8 mouse cellular contexts compared by ENCODE assay signal in the genomic region with DNA sequence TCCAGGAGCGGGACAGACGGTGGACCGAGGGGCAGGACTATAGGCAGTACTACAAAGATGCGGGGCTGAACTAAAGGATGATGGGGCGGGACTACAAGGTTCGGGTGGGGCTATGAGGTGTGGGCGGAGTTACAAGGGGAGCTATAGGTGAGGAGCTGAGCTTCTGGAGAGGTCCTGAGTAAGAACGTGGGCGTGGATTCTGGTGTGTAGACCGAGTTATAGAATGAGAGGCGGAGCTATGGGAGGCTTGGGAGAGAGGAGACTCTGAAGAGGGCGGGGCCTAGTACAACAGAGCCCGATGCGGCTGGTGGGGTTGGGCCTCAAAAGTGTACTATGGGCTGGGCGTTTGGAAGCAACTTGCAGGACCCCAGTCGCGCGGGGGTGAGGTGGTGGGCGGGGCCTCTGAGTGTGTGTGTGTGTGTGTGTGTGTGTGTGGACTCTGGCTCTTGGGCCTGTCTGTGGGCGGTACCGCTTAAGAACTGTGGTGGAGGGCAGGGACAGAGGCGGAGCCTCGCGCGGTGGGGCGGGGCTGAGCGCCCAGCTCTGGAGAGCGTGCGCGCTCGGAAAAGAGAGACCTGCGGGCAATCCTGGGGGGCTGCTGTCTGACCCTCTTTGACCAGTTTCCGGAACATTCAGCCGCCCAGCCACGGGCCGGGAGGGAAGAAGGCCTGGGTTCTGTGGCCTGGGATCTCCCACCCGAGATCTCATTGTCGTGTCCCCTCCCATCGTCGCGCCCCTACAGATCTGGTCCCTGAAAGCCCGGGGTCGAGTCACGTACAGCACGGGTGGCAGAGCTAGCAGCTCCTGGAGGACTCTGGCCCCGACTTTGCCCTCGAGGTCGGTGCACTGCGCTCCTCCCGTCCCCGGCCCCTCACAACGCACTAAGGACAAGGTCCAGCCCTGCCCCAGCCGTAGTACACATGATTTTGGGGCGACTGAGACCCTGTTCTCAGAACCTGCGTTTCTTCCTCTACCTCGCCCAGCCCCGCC. TPM values are rescaled to one million over a fixed set of nuclear protein-coding genes. Genes with fewer than 3 reads are reported as not detected.
DNase-seq lines count a peak whose midpoint lies in the region; ATAC-seq and TF ChIP-seq lines count a peak whose summit lies in the region.

No protein-coding gene starts in this region.

- peak overlapping the region; percentile 91 for H3K4me2 ChIP-seq in heart, embryonic 15.5 days
- H3K4me2 ChIP-seq in liver, embryonic 14.5 days (ENCODE audit: low read depth): peak overlapping the region; percentile 87
- peak overlapping the region; percentile 84 for H3K4me2 ChIP-seq in neural tube, embryonic 12.5 days (replicated peaks)

- TF ChIP-seq EP300 in liver, embryonic 14.5 days (IDR thresholded peaks at IDR 0.05; ENCODE audit: low read depth): no peak

- H3K27me3 ChIP-seq in heart, embryonic 15.5 days: peaks cover 69% of the 10 kb centered on the region
- peaks cover 40% of the 10 kb centered on the region for H3K27me3 ChIP-seq in liver, embryonic 14.5 days (ENCODE audit: control insufficient read depth, insufficient read depth, low read length)
- H3K27me3 ChIP-seq in neural tube, embryonic 12.5 days (replicated peaks): peaks cover 37% of the 10 kb centered on the region

- peaks cover 23% of the 10 kb centered on the region for H3K4me1 ChIP-seq in heart, embryonic 15.5 days (replicated peaks)
- peaks cover 11 to 14% of the 10 kb centered on the region in 2 experiments for H3K4me1 ChIP-seq in liver, embryonic 14.5 days (replicated peaks; ENCODE audit: control insufficient read depth in 2 of 2, insufficient read depth in 2 of 2, low read length in 1 of 2)
- H3K4me1 ChIP-seq in neural tube, embryonic 12.5 days: peaks cover 27% of the 10 kb centered on the region

- H3K9ac ChIP-seq in heart, embryonic 15.5 days: peak overlapping the region; percentile 51
- H3K9ac ChIP-seq in liver, embryonic 14.5 days (replicated peaks): peak overlapping the region; percentile 45; the same call in 1 of the 2 replicates
- peak overlapping the region; percentile 65 for H3K9ac ChIP-seq in neural tube, embryonic 12.5 days

- no peaks in the 10 kb centered on the region for H3K36me3 ChIP-seq in heart, embryonic 15.5 days
- H3K36me3 ChIP-seq in liver, embryonic 14.5 days (replicated peaks; ENCODE audit: control insufficient read depth, insufficient read depth, low read depth): no peaks in the 10 kb centered on the region
- no peaks in the 10 kb centered on the region for H3K36me3 ChIP-seq in neural tube, embryonic 12.5 days

- no peak for TF ChIP-seq CTCF in liver, embryonic 14.5 days (IDR thresholded peaks at IDR 0.05; ENCODE audit: low read depth)

- DNase-seq in CD8-positive naive resting alpha-beta T cell, adult 2 months (ENCODE audit: low read depth in 2 of 2, low spot score in 2 of 2): peak; percentile 60 to 71
- peak; percentile 81 for DNase-seq in c-Kit-negative CD71-positive TER-119-positive erythroid progenitor cells, embryonic 14.5 days (ENCODE audit: low read depth, low spot score)
- DNase-seq in fibroblast of lung, adult 2 months (ENCODE audit: low read depth): peak; percentile 67
- DNase-seq in kidney, postnatal 25 days: peak; percentile 91 to 95
- DNase-seq in liver, embryonic 14.5 days (ENCODE audit: low read depth in 3 of 3, low spot score in 3 of 3): peak; percentile 86 to 93 (median 86)
- DNase-seq in telencephalon, adult 2 months (ENCODE audit: low read depth, low spot score): peak; percentile 97

- H3K4me3 ChIP-seq in heart, embryonic 15.5 days: peak overlapping the region; percentile 60
- H3K4me3 ChIP-seq in liver, embryonic 14.5 days (ENCODE audit: insufficient read depth in 1 of 2, low read depth in 2 of 2, low read length in 2 of 2): peak overlapping the region; percentile 47 to 65
- H3K4me3 ChIP-seq in neural tube, embryonic 12.5 days: peak overlapping the region; percentile 52

- H3K9me3 ChIP-seq in heart, embryonic 15.5 days (replicated peaks): no peaks in the 10 kb centered on the region
- no peaks in the 10 kb centered on the region for H3K9me3 ChIP-seq in liver, embryonic 14.5 days (ENCODE audit: control insufficient read depth, low read length)
- H3K9me3 ChIP-seq in neural tube, embryonic 12.5 days: no peaks in the 10 kb centered on the region

- ATAC-seq in heart, embryonic 15.5 days (replicated peaks; ENCODE audit: insufficient number of reproducible peaks, insufficient read depth, low FRiP score, low read depth): peak; percentile 84
- ATAC-seq in liver, embryonic 14.5 days (ENCODE audit: insufficient read depth): peak; percentile 83
- peak; percentile 81 for ATAC-seq in neural tube, embryonic 12.5 days (ENCODE audit: low FRiP score, low read depth)

- WGBS in heart, embryonic 15.5 days: under 1% methylated on average over 57 of the region's 57 CpGs
- under 1% methylated on average over 53 of the region's 57 CpGs for WGBS in liver, embryonic 14.5 days (ENCODE audit: insufficient replicate concordance)
- 1% methylated on average over 57 of the region's 57 CpGs for WGBS in neural tube, embryonic 12.5 days

- 0 out of 2 replicates have a peak overlapping the region, but pooled peaks have one; percentile 14 for H3K27ac ChIP-seq in heart, embryonic 15.5 days
- no peak overlapping the region; the same call in 1 of the 2 replicates for H3K27ac ChIP-seq in liver, embryonic 14.5 days
- H3K27ac ChIP-seq in neural tube, embryonic 12.5 days: no peak overlapping the region

RNA-seq across cellular contexts. Expression of a gene that starts 7.5 kb away (rescaled TPM):
- 5.0 and 11.1 TPM in 2 replicates for polyA plus RNA-seq in heart, embryonic 15.5 days (2015; fragmentation: Nextera tagmentation; extraction: Ambion mirVana)
- 11.1 and 13.0 TPM in 2 replicates for polyA plus RNA-seq in liver, embryonic 14.5 days (2012; rRNA removed)
- polyA plus RNA-seq in liver, embryonic 14.5 days (2014; fragmentation: Nextera tagmentation; extraction: Ambion mirVana): 5.4 and 6.3 TPM in 2 replicates
- 15.9 and 17.4 TPM in 2 replicates for polyA plus RNA-seq in neural tube, embryonic 12.5 days (2016; fragmentation: Nextera tagmentation; extraction: Ambion mirVana)

RNA-seq across cellular contexts. Expression of a gene that starts 10.9 kb away (rescaled TPM):
- 0.15 and 0.53 TPM in 2 replicates for polyA plus RNA-seq in heart, embryonic 15.5 days (2015; fragmentation: Nextera tagmentation; extraction: Ambion mirVana)
- 0.11 and 0.13 TPM in 2 replicates for polyA plus RNA-seq in liver, embryonic 14.5 days (2012; rRNA removed)
- polyA plus RNA-seq in liver, embryonic 14.5 days (2014; fragmentation: Nextera tagmentation; extraction: Ambion mirVana): 0.18 and 0.39 TPM in 2 replicates
- not detected in 2 replicates for polyA plus RNA-seq in neural tube, embryonic 12.5 days (2016; fragmentation: Nextera tagmentation; extraction: Ambion mirVana)

RNA-seq across cellular contexts. Expression of a gene that starts 20.9 kb away (rescaled TPM):
- polyA plus RNA-seq in heart, embryonic 15.5 days (2015; fragmentation: Nextera tagmentation; extraction: Ambion mirVana): 28.0 and 45.8 TPM in 2 replicates
- polyA plus RNA-seq in liver, embryonic 14.5 days (2012; rRNA removed): 13.2 and 17.5 TPM in 2 replicates
- polyA plus RNA-seq in liver, embryonic 14.5 days (2014; fragmentation: Nextera tagmentation; extraction: Ambion mirVana): 8.2 and 12.0 TPM in 2 replicates
- 84.0 and 84.6 TPM in 2 replicates for polyA plus RNA-seq in neural tube, embryonic 12.5 days (2016; fragmentation: Nextera tagmentation; extraction: Ambion mirVana)

RNA-seq across cellular contexts. Expression of a gene that starts 36.6 kb away (rescaled TPM):
- 43.0 and 45.2 TPM in 2 replicates for polyA plus RNA-seq in heart, embryonic 15.5 days (2015; fragmentation: Nextera tagmentation; extraction: Ambion mirVana)
- 25.3 and 28.5 TPM in 2 replicates for polyA plus RNA-seq in liver, embryonic 14.5 days (2012; rRNA removed)
- polyA plus RNA-seq in liver, embryonic 14.5 days (2014; fragmentation: Nextera tagmentation; extraction: Ambion mirVana): 39.8 and 41.5 TPM in 2 replicates
- 45.0 and 51.2 TPM in 2 replicates for polyA plus RNA-seq in neural tube, embryonic 12.5 days (2016; fragmentation: Nextera tagmentation; extraction: Ambion mirVana)

RNA-seq across cellular contexts. Expression of a gene that starts 42.1 kb away (rescaled TPM):
- 2.8 and 4.0 TPM in 2 replicates for polyA plus RNA-seq in heart, embryonic 15.5 days (2015; fragmentation: Nextera tagmentation; extraction: Ambion mirVana)
- polyA plus RNA-seq in liver, embryonic 14.5 days (2012; rRNA removed): 33.9 and 35.0 TPM in 2 replicates
- polyA plus RNA-seq in liver, embryonic 14.5 days (2014; fragmentation: Nextera tagmentation; extraction: Ambion mirVana): 9.5 and 14.3 TPM in 2 replicates
- 9.7 and 10.2 TPM in 2 replicates for polyA plus RNA-seq in neural tube, embryonic 12.5 days (2016; fragmentation: Nextera tagmentation; extraction: Ambion mirVana)
